Mouse (Mus musculus): ENCODE measurements around the gene 1700034J05Rik. TPM values are rescaled to one million over a fixed set of nuclear protein-coding genes. Genes with fewer than 3 reads are reported as not detected.

1700034J05Rik gene
- polyA plus RNA-seq (2015; fragmentation: Nextera tagmentation; extraction: Ambion mirVana) = not detected in 2 replicates

- WGBS = 92% methylated on average over 1 of the region's 1 CpGs
- Histone ChIP-seq H3K27me3 (replicated peaks) (no peaks in the 10 kb centered on the region), H3K9me3 (replicated peaks) (no peaks in the 10 kb centered on the region), H3K4me3 (replicated peaks) (no peak within 1 kb of the TSS), H3K4me1 (0 out of 2 replicates have a peak, but pooled peaks cover 3% of the 10 kb centered on the region), H3K4me2 (no peak within 1 kb of the TSS), H3K27ac (replicated peaks) (no peak within 1 kb of the TSS), H3K9ac (replicated peaks) (no peak within 1 kb of the TSS), H3K36me3 (no peaks in the 10 kb centered on the region)
- ATAC-seq (ENCODE audit: low FRiP score) = no peak
Observed at GRCm38 (mm10) chr6:146954258-146954657, at the start of gene 1700034J05Rik. Gene 1700034J05Rik, minus strand, starts transcription at chr6:146954422.

GRCm38 (mm10) chr6:146999755-147000154 lies 45.5 kb upstream of the 1700034J05Rik start:
- WGBS = 21% methylated on average over 2 of the region's 2 CpGs

GRCm38 (mm10) chr6:146999302-146999701 lies 45.1 kb upstream of the 1700034J05Rik start:
- no peak overlapping the region for H3K9ac ChIP-seq (replicated peaks)
- no peak overlapping the region for H3K27ac ChIP-seq (replicated peaks)
- H3K4me1 ChIP-seq = no peaks in the 10 kb centered on the region
- H3K27me3 ChIP-seq (replicated peaks) = no peaks in the 10 kb centered on the region
- no peak overlapping the region for H3K4me2 ChIP-seq
- H3K36me3 ChIP-seq = no peaks in the 10 kb centered on the region
- ATAC-seq (ENCODE audit: low FRiP score) = no peak
- 88% methylated on average over 9 of the region's 9 CpGs for WGBS
- no peak overlapping the region for H3K4me3 ChIP-seq (replicated peaks)
- no peaks in the 10 kb centered on the region for H3K9me3 ChIP-seq (replicated peaks)

More at GRCm38 (mm10) chr6:146999755-147000154, 45.5 kb upstream of the 1700034J05Rik start:
- Histone ChIP-seq H3K4me2 (no peak overlapping the region), H3K27me3 (replicated peaks) (no peaks in the 10 kb centered on the region), H3K9me3 (replicated peaks) (no peaks in the 10 kb centered on the region), H3K4me1 (no peaks in the 10 kb centered on the region), H3K4me3 (replicated peaks) (no peak overlapping the region), H3K36me3 (no peaks in the 10 kb centered on the region), H3K9ac (replicated peaks) (no peak overlapping the region), H3K27ac (replicated peaks) (no peak overlapping the region)
- no peak for ATAC-seq (ENCODE audit: low FRiP score)

DNA sequence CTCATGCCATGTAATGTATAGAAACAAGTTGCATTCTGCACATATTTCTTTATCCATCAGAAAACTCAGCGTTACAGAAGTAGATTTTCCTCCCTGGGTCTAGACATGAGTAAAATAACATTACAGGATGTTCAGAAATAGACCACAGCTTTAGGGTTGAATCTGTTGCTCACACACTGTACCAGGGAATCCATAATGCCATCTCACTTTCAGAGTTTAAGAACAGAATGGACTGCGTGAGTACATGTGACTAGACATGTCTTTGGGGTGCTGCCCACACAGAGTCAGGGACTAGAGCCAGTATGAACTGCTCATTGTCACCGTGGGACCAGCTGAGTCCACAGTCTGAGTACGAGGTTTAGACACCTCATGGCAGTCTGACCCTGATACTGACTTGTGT lies 44.5 kb upstream of the 1700034J05Rik start:
- no peak overlapping the region for H3K4me3 ChIP-seq (replicated peaks)
- no peak overlapping the region for H3K4me2 ChIP-seq
- no peak for ATAC-seq (ENCODE audit: low FRiP score)
- no peaks in the 10 kb centered on the region for H3K36me3 ChIP-seq
- no peaks in the 10 kb centered on the region for H3K27me3 ChIP-seq (replicated peaks)
- no peak overlapping the region for H3K27ac ChIP-seq (replicated peaks)
- 87% methylated on average over 4 of the region's 4 CpGs for WGBS
- no peak overlapping the region for H3K9ac ChIP-seq (replicated peaks)
- no peaks in the 10 kb centered on the region for H3K9me3 ChIP-seq (replicated peaks)
- H3K4me1 ChIP-seq = no peaks in the 10 kb centered on the region

- Histone ChIP-seq H3K4me3 (replicated peaks) (no peak overlapping the region), H3K4me2 (no peak overlapping the region), H3K27me3 (replicated peaks) (no peaks in the 10 kb centered on the region), H3K9me3 (replicated peaks) (no peaks in the 10 kb centered on the region), H3K36me3 (no peaks in the 10 kb centered on the region), H3K27ac (replicated peaks) (no peak overlapping the region), H3K4me1 (no peaks in the 10 kb centered on the region), H3K9ac (replicated peaks) (no peak overlapping the region)
- 92% methylated on average over 6 of the region's 6 CpGs for WGBS
- no peak for ATAC-seq (ENCODE audit: low FRiP score)
Observed at GRCm38 (mm10) chr6:146997006-146997405, 42.8 kb upstream of the 1700034J05Rik start.

DNA sequence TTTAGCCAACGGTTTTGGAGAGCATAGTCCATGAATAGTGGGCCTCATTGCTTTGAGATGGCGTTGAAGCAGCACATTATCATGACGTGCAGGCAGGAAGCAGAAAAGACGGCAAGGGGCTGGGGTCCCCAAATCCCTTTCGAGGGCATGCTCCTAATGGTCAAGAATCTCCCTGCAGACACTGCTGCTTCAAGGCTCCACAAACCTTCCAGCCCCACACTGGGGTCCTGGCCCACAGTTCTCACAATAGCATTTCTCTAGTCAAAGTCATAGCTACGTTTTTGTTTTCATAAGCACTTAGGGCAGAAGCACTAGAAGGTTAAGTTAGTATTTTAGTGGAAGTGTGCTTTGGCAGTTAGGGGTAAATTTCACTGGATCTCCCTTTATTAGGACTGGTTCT lies 41.7 kb upstream of the 1700034J05Rik start:
- ATAC-seq (ENCODE audit: low FRiP score) = no peak
- no peaks in the 10 kb centered on the region for H3K9me3 ChIP-seq (replicated peaks)
- no peak overlapping the region for H3K4me3 ChIP-seq (replicated peaks)
- H3K27ac ChIP-seq (replicated peaks) = no peak overlapping the region
- WGBS = 91% methylated on average over 6 of the region's 6 CpGs
- H3K4me1 ChIP-seq = no peaks in the 10 kb centered on the region
- no peak overlapping the region for H3K4me2 ChIP-seq
- no peaks in the 10 kb centered on the region for H3K27me3 ChIP-seq (replicated peaks)
- H3K36me3 ChIP-seq = no peaks in the 10 kb centered on the region
- no peak overlapping the region for H3K9ac ChIP-seq (replicated peaks)

DNA sequence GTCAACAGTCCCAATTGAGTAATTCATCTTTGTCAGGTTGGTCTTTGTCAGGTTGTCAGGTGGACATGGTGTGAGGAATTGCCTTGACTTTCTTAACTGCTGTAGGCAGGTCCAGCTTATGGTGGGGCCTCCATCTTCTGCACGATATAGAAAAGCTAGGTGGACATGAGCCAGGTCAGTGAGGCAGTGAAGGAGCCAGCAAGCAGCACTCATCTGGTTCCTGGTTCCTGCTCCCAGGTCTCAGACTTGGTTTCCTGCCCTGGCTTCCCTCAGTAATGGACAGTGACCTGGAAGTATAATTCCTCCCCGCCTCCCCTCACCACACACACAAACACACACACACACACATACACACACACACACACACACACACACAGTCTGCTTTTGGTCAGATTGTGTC lies 41.2 kb upstream of the 1700034J05Rik start:
- no peak for ATAC-seq (ENCODE audit: low FRiP score)
- H3K4me3 ChIP-seq (replicated peaks) = no peak overlapping the region
- 65% methylated on average over 2 of the region's 2 CpGs for WGBS
- no peaks in the 10 kb centered on the region for H3K36me3 ChIP-seq
- no peaks in the 10 kb centered on the region for H3K27me3 ChIP-seq (replicated peaks)
- no peaks in the 10 kb centered on the region for H3K4me1 ChIP-seq
- no peak overlapping the region for H3K9ac ChIP-seq (replicated peaks)
- H3K27ac ChIP-seq (replicated peaks) = no peak overlapping the region
- H3K9me3 ChIP-seq (replicated peaks) = no peaks in the 10 kb centered on the region
- no peak overlapping the region for H3K4me2 ChIP-seq

DNA sequence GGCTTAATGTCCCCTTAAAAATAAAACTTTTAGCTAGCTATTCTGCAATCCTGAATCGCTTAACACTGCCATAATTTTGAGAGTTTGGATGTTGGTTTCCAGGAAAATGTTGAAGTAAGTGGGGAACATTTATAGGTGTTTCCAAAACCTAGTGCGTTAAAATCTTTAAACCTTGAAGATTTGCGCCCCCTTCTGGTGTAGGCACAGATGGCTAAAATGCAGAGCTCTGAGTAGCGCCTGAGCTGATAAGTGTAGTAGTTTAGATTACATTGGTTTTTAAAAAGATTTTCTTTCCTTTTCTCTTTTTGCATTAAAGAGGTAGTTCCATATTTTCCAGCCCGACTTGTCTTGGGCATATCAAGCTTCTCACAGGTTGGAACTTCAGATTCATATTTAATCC lies 40.0 kb upstream of the 1700034J05Rik start:
- ATAC-seq (ENCODE audit: low FRiP score) = no peak
- Histone ChIP-seq H3K9ac (replicated peaks) (no peak overlapping the region), H3K36me3 (no peaks in the 10 kb centered on the region), H3K9me3 (replicated peaks) (no peaks in the 10 kb centered on the region), H3K4me1 (no peaks in the 10 kb centered on the region), H3K27ac (replicated peaks) (no peak overlapping the region), H3K27me3 (replicated peaks) (no peaks in the 10 kb centered on the region), H3K4me2 (no peak overlapping the region), H3K4me3 (replicated peaks) (no peak overlapping the region)
- 49% methylated on average over 5 of the region's 5 CpGs for WGBS

DNA sequence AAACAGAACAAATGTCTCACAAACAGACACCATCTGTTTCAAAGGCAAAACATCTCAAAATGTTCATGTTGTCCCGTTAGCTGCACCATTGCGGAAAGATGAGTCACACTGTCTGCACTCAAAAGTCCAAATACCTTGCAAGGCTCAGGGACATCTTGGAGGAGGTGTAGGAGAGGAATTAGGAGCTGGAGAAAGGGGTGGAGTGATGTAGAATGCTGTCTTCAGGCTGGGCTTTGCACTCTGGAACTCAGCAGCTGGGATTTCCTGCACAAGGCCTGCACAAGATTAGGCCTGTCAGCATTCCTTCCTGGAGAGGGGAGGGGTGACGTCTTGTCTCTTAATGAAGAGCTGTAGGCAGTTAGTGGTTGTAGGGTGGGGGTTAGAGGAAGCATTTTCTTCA lies 30.3 kb upstream of the 1700034J05Rik start:
- Histone ChIP-seq H3K4me1 (0 out of 2 replicates have a peak, but pooled peaks cover 1% of the 10 kb centered on the region), H3K9me3 (replicated peaks) (no peaks in the 10 kb centered on the region), H3K9ac (replicated peaks) (no peak overlapping the region), H3K27me3 (replicated peaks) (no peaks in the 10 kb centered on the region), H3K27ac (replicated peaks) (no peak overlapping the region), H3K36me3 (no peaks in the 10 kb centered on the region), H3K4me3 (replicated peaks) (no peak overlapping the region), H3K4me2 (no peak overlapping the region)
- WGBS = 83% methylated on average over 3 of the region's 3 CpGs
- no peak for ATAC-seq (ENCODE audit: low FRiP score)

DNA sequence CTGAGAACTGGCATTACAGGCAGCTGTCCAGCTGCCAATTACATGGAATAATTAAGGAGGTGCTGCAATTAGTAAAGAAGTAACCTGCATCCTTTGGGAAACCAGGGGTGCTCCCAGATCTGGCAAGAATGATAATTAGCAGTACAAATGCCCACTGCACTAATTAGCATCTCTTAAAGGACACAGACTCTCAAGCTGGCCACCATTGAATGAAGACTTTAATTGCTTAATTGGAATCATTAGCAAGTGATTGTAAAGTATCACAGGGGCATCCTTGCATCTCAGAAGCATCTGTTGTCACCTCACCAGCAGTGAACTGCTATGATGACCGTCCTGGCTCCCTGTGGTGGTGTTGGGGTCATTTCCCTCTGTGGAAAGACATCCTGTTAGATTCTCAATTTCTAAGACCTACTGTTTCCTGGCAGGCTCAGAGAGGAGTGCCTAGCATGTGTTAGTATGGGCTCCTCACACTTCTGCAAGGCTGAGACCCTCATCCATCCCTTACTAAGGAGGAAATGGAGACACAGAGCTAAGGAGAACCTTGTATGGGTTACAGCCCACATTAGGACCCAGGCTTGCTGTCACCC lies 27.1 kb upstream of the 1700034J05Rik start:
- no peaks in the 10 kb centered on the region; the same call in 1 of the 2 replicates for H3K27me3 ChIP-seq (replicated peaks)
- H3K4me2 ChIP-seq = no peak overlapping the region
- H3K4me1 ChIP-seq = 0 out of 2 replicates have a peak, but pooled peaks cover 3% of the 10 kb centered on the region
- no peak overlapping the region for H3K27ac ChIP-seq (replicated peaks)
- no peak for ATAC-seq (ENCODE audit: low FRiP score)
- H3K4me3 ChIP-seq (replicated peaks) = no peak overlapping the region
- no peaks in the 10 kb centered on the region for H3K36me3 ChIP-seq
- WGBS = 20% methylated on average over 1 of the region's 1 CpGs
- H3K9ac ChIP-seq (replicated peaks) = no peak overlapping the region
- H3K9me3 ChIP-seq (replicated peaks) = no peaks in the 10 kb centered on the region

- 41% methylated on average over 3 of the region's 3 CpGs for WGBS
- 0 out of 2 replicates have a peak, but pooled peaks cover 3% of the 10 kb centered on the region for H3K4me1 ChIP-seq
- H3K36me3 ChIP-seq = no peaks in the 10 kb centered on the region
- no peak overlapping the region for H3K4me3 ChIP-seq (replicated peaks)
- H3K27me3 ChIP-seq (replicated peaks) = no peaks in the 10 kb centered on the region; the same call in 1 of the 2 replicates
- no peaks in the 10 kb centered on the region for H3K9me3 ChIP-seq (replicated peaks)
- H3K4me2 ChIP-seq = no peak overlapping the region
- H3K27ac ChIP-seq (replicated peaks) = no peak overlapping the region
- no peak for ATAC-seq (ENCODE audit: low FRiP score)
- H3K9ac ChIP-seq (replicated peaks) = no peak overlapping the region
Observed at GRCm38 (mm10) chr6:146979953-146980352, 25.7 kb upstream of the 1700034J05Rik start.

- Histone ChIP-seq H3K36me3 (no peaks in the 10 kb centered on the region), H3K27me3 (replicated peaks) (no peaks in the 10 kb centered on the region; the same call in 1 of the 2 replicates), H3K9ac (replicated peaks) (no peak overlapping the region), H3K9me3 (replicated peaks) (no peaks in the 10 kb centered on the region), H3K4me2 (no peak overlapping the region), H3K4me1 (0 out of 2 replicates have a peak, but pooled peaks cover 3% of the 10 kb centered on the region), H3K27ac (replicated peaks) (no peak overlapping the region), H3K4me3 (replicated peaks) (no peak overlapping the region)
- 75% methylated on average over 1 of the region's 1 CpGs for WGBS
- no peak for ATAC-seq (ENCODE audit: low FRiP score)
Observed at GRCm38 (mm10) chr6:146979115-146979744, 25.0 kb upstream of the 1700034J05Rik start.

All from neural tube, embryonic 15.5 days (tissue).